Mouse (Mus musculus) ES-Bruce4 (cell line): ENCODE results near the gene 1600012H06Rik. TPM values are rescaled to one million over a fixed set of nuclear protein-coding genes. Genes with fewer than 3 reads are reported as not detected.
"Not testable (repeated sequence)": the region's sequence is repeated elsewhere in the genome, so short reads cannot be mapped to it uniquely, and the experiment has no call there.

ENCODE experiments used
- H3K27ac ChIP-seq: 2 replicates; pipeline ENCODE4 v1.5.1; 2012; ENCODE audit warnings: low read length, inconsistent platforms; ENCODE audit not compliant: insufficient read depth
- H3K27me3 ChIP-seq: 2 replicates; pipeline ENCODE4 v1.6.1; 2012; ENCODE audit warnings: mild to moderate bottlenecking, low read length, inconsistent platforms; ENCODE audit not compliant: control insufficient read depth, poor library complexity, insufficient read depth, severe bottlenecking
- H3K36me3 ChIP-seq: 2 replicates; pipeline ENCODE4 v1.6.1; 2012; ENCODE audit warnings: inconsistent platforms, mild to moderate bottlenecking, low read length, moderate library complexity; ENCODE audit not compliant: control insufficient read depth, poor library complexity, insufficient read depth, severe bottlenecking
- H3K4me1 ChIP-seq: one replicate; pipeline ENCODE4 v1.8.1; 2011; ENCODE audit warnings: low read length; ENCODE audit not compliant: control insufficient read depth, insufficient read depth
- H3K4me3 ChIP-seq: 2 replicates; pipeline ENCODE4 v1.5.1; 2011; ENCODE audit warnings: low read depth, mild to moderate bottlenecking, low read length
- H3K9ac ChIP-seq: 2 replicates; pipeline ENCODE4 v1.6.1; 2012; ENCODE audit warnings: low read depth, mild to moderate bottlenecking, inconsistent platforms; ENCODE audit not compliant: poor library complexity, severe bottlenecking
- H3K9me3 ChIP-seq: replicated peaks from 2 replicates; pipeline ENCODE4 v1.6.1; 2012; ENCODE audit warnings: mild to moderate bottlenecking, low read length, inconsistent platforms; ENCODE audit not compliant: control insufficient read depth, poor library complexity, insufficient read depth, severe bottlenecking
- CTCF ChIP-seq: IDR thresholded peaks from one replicate; pipeline ENCODE4 v1.8.1; 2011; ENCODE audit warnings: low read depth, low read length
- EP300 ChIP-seq: IDR thresholded peaks from 2 replicates; pipeline ENCODE4 v1.6.1; 2011; ENCODE audit warnings: low read depth, low read length; ENCODE audit not compliant: insufficient read depth
- POLR2A ChIP-seq: IDR thresholded peaks from one replicate; pipeline ENCODE4 v1.8.1; 2011; ENCODE audit warnings: low read length; ENCODE audit not compliant: insufficient read depth
- polyA plus RNA-seq: library from polyadenylated mRNA; stranded (reverse); fragments of >200 nt; gene quantifications from 2 replicates; pipeline ENCODE4 v1.2.4, GENCODE M21; 2011; ENCODE audit warnings: low read depth; ENCODE audit not compliant: missing spikeins, insufficient read depth, insufficient read length

The 1600012H06Rik gene
- polyA plus RNA-seq, 1 experiment: 21.1 TPM

- Histone ChIP-seq H3K27ac (no peak overlapping the region), H3K27me3 (no peaks in the 10 kb centered on the region), H3K4me1 (no peaks in the 10 kb centered on the region), H3K9me3 (no peaks in the 10 kb centered on the region), H3K9ac (no peak overlapping the region), H3K36me3 (peaks cover 45% of the 10 kb centered on the region), H3K4me3 (no peak overlapping the region)
- TF ChIP-seq EP300 (no peak), CTCF (no peak), POLR2A (no peak)
Observed at GRCm38 (mm10) chr17:14949161-14949827, 6.3 kb downstream of the 1600012H06Rik start.

- no peak overlapping the region for H3K9ac ChIP-seq
- H3K27ac ChIP-seq: no peak overlapping the region
- peaks cover 37% of the 10 kb centered on the region for H3K36me3 ChIP-seq
- no peaks in the 10 kb centered on the region for H3K9me3 ChIP-seq
- no peak overlapping the region for H3K4me3 ChIP-seq
- TF ChIP-seq EP300 (no peak), POLR2A (no peak), CTCF (no peak)
- no peaks in the 10 kb centered on the region for H3K4me1 ChIP-seq
- no peaks in the 10 kb centered on the region for H3K27me3 ChIP-seq
Observed at GRCm38 (mm10) chr17:14953452-14953851, 10.5 kb downstream of the 1600012H06Rik start.

- no peaks in the 10 kb centered on the region for H3K27me3 ChIP-seq
Observed at GRCm38 (mm10) chr17:14958686-14959327, 15.8 kb downstream of the 1600012H06Rik start.

GRCm38 (mm10) chr17:14959979-14960378 lies 17.0 kb downstream of the 1600012H06Rik start:
- H3K36me3 ChIP-seq: peaks cover 7% of the 10 kb centered on the region
- no peaks in the 10 kb centered on the region for H3K9me3 ChIP-seq
- TF ChIP-seq POLR2A (no peak), CTCF (no peak)
- H3K4me3 ChIP-seq: peak overlapping the region; percentile 15; the same call in 1 of the 2 replicates
- no peak overlapping the region for H3K27ac ChIP-seq
- peak overlapping the region; percentile 4 for H3K9ac ChIP-seq
- H3K27me3 ChIP-seq: no peaks in the 10 kb centered on the region
- no peaks in the 10 kb centered on the region for H3K4me1 ChIP-seq

More at GRCm38 (mm10) chr17:14958686-14959327, 15.8 kb downstream of the 1600012H06Rik start:
- H3K4me3 ChIP-seq: no peak overlapping the region
- no peaks in the 10 kb centered on the region for H3K4me1 ChIP-seq
- H3K9ac ChIP-seq: no peak overlapping the region
- peaks cover 18% of the 10 kb centered on the region for H3K36me3 ChIP-seq
- no peak for TF ChIP-seq POLR2A
- TF ChIP-seq CTCF: no peak
- TF ChIP-seq EP300: no peak
- H3K9me3 ChIP-seq: no peaks in the 10 kb centered on the region
- no peak overlapping the region for H3K27ac ChIP-seq

- TF ChIP-seq POLR2A (no peak), CTCF (no peak), EP300 (no peak)
- H3K27ac ChIP-seq: no peak overlapping the region
- H3K9me3 ChIP-seq: no peaks in the 10 kb centered on the region
- H3K9ac ChIP-seq: peak overlapping the region; percentile 63
- peak overlapping the region; percentile 89 for H3K4me3 ChIP-seq
- H3K27me3 ChIP-seq: no peaks in the 10 kb centered on the region
- H3K4me1 ChIP-seq: no peaks in the 10 kb centered on the region
- peaks cover 4% of the 10 kb centered on the region; the same call in 1 of the 2 replicates for H3K36me3 ChIP-seq
Observed at GRCm38 (mm10) chr17:14960520-14960919, 17.5 kb downstream of the 1600012H06Rik start.

GRCm38 (mm10) chr17:14960951-14961556 lies 18.1 kb downstream of the 1600012H06Rik start, which contains the start of gene Phf10:
Gene Phf10, minus strand, starts transcription at chr17:14961273.
- H3K36me3 ChIP-seq, H3K9me3 ChIP-seq, H3K27me3 ChIP-seq, H3K27ac ChIP-seq, H3K4me1 ChIP-seq: not testable (repeated sequence)
- H3K4me3 ChIP-seq: peak within 1 kb of the TSS; percentile 89
- H3K9ac ChIP-seq: peak within 1 kb of the TSS; percentile 63

GRCm38 (mm10) chr17:14961557-14962154 lies 18.7 kb downstream of the 1600012H06Rik start:
- not testable (repeated sequence) for H3K4me3 ChIP-seq, H3K9me3 ChIP-seq, H3K27me3 ChIP-seq, H3K4me1 ChIP-seq, H3K36me3 ChIP-seq, H3K27ac ChIP-seq, H3K9ac ChIP-seq

- H3K27me3 ChIP-seq, H3K9me3 ChIP-seq, H3K36me3 ChIP-seq, H3K9ac ChIP-seq, H3K4me1 ChIP-seq, H3K27ac ChIP-seq, H3K4me3 ChIP-seq: not testable (repeated sequence)
Observed at GRCm38 (mm10) chr17:14968373-14968913, 25.5 kb downstream of the 1600012H06Rik start.
